Mouse (Mus musculus): ENCODE measurements at regions not wholly inside any gene's neighbourhood (a gene's known extent, or its start where the extent isn't known, plus 50 kb on each side); places are given as distances from the start of the nearest gene placed in this dataset.

- in situ Hi-C loops (cut with MboI, MseI), result no loop called here
These were observed 198.9 kb downstream of the Gadd45g start for GRCm38 (mm10) chr13:52045349-52045748.

- in situ Hi-C loops (cut with MboI, MseI), result no loop called here
These were observed 199.5 kb downstream of the Gadd45g start for GRCm38 (mm10) chr13:52046020-52046419.

- in situ Hi-C loops (cut with MboI, MseI), result no loop called here
These were observed 200.2 kb downstream of the Gadd45g start for GRCm38 (mm10) chr13:52046700-52047099.

GRCm38 (mm10) chr13:52047937-52048336, 201.5 kb downstream of the Gadd45g start:
- in situ Hi-C loops (cut with MboI, MseI), result no loop called here

GRCm38 (mm10) chr13:52048777-52049176, 202.3 kb downstream of the Gadd45g start:
- in situ Hi-C loops (cut with MboI, MseI), result no loop called here

- in situ Hi-C loops (cut with MboI, MseI), result no loop called here
These were observed 202.8 kb downstream of the Gadd45g start for GRCm38 (mm10) chr13:52049249-52049648.

- in situ Hi-C loops (cut with MboI, MseI), result no loop called here
These were observed 209.3 kb downstream of the Gadd45g start for GRCm38 (mm10) chr13:52055741-52056140.

- in situ Hi-C loops (cut with MboI, MseI), result no loop called here
These were observed 211.0 kb downstream of the Gadd45g start for GRCm38 (mm10) chr13:52057456-52057855.

- in situ Hi-C loops (cut with MboI, MseI), result no loop called here
These were observed 213.4 kb downstream of the Gadd45g start for GRCm38 (mm10) chr13:52059756-52060417.

- in situ Hi-C loops (cut with MboI, MseI), result no loop called here
These were observed 214.0 kb downstream of the Gadd45g start for GRCm38 (mm10) chr13:52060418-52060870.

GRCm38 (mm10) chr13:52061454-52061853, 215.0 kb downstream of the Gadd45g start:
- in situ Hi-C loops (cut with MboI, MseI), result no loop called here

- in situ Hi-C loops (cut with MboI, MseI), result no loop called here
These were observed 215.4 kb downstream of the Gadd45g start for GRCm38 (mm10) chr13:52061881-52062280.

- in situ Hi-C loops (cut with MboI, MseI), result no loop called here
These were observed 216.1 kb downstream of the Gadd45g start for GRCm38 (mm10) chr13:52062576-52062975.

GRCm38 (mm10) chr13:52065274-52065673, 218.8 kb downstream of the Gadd45g start:
- in situ Hi-C loops (cut with MboI, MseI), result no loop called here

GRCm38 (mm10) chr13:52065720-52066119, 219.2 kb downstream of the Gadd45g start:
- in situ Hi-C loops (cut with MboI, MseI), result no loop called here

- in situ Hi-C loops (cut with MboI, MseI), result no loop called here
These were observed 220.6 kb downstream of the Gadd45g start for GRCm38 (mm10) chr13:52067048-52067447.

GRCm38 (mm10) chr13:52068886-52069439, 222.5 kb downstream of the Gadd45g start:
- in situ Hi-C loops (cut with MboI, MseI), result no loop called here

- in situ Hi-C loops (cut with MboI, MseI), result no loop called here
These were observed 223.2 kb downstream of the Gadd45g start for GRCm38 (mm10) chr13:52069714-52070113.

GRCm38 (mm10) chr13:52070731-52071663, 224.5 kb downstream of the Gadd45g start:
- in situ Hi-C loops (cut with MboI, MseI), result no loop called here

- in situ Hi-C loops (cut with MboI, MseI), result no loop called here
These were observed 231.1 kb downstream of the Gadd45g start for GRCm38 (mm10) chr13:52077616-52078015.

- in situ Hi-C loops (cut with MboI, MseI), result no loop called here
These were observed 232.1 kb downstream of the Gadd45g start for GRCm38 (mm10) chr13:52078561-52078960.

- in situ Hi-C loops (cut with MboI, MseI), result loop anchor here (5.0 kb wide), 1 partner anchor 232 kb away; the partner anchor contains the start of gene Gadd45g
These were observed 233.3 kb downstream of the Gadd45g start for GRCm38 (mm10) chr13:52079678-52080246.
